Mouse (Mus musculus) lung, postnatal 25 days (tissue): ENCODE results near the gene Ccdc13.

Experiments
- DNase-seq: peaks from one replicate; pipeline ENCODE4 v3.0.0; 2022; ENCODE audit warnings: low spot score

The Ccdc13 gene

GRCm38 (mm10) chr9:121798887-121799520 is 40.3 kb downstream of the Ccdc13 start:
- no peak for DNase-seq

DNA sequence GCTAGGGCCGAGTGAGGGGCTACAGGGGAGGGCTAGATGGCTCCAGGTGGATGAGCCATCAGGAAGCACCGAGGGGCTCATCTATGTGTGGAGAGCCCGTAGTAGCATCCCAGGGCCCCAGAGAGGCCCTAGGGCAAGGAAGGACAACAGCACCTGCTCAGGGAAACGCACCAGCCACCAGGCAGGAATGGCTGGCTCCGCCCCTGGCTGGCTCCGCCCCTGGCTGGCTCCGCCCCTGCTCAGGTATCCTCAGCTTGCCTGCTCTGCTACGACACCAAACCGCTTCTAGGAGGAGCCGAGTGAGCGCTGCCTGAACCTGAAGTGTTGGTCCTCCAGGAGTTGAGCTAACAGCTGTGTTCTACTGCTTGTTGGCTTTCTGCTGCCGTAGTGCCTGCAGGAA is 41.5 kb downstream of the Ccdc13 start:
- peak; percentile 51 for DNase-seq

DNA sequence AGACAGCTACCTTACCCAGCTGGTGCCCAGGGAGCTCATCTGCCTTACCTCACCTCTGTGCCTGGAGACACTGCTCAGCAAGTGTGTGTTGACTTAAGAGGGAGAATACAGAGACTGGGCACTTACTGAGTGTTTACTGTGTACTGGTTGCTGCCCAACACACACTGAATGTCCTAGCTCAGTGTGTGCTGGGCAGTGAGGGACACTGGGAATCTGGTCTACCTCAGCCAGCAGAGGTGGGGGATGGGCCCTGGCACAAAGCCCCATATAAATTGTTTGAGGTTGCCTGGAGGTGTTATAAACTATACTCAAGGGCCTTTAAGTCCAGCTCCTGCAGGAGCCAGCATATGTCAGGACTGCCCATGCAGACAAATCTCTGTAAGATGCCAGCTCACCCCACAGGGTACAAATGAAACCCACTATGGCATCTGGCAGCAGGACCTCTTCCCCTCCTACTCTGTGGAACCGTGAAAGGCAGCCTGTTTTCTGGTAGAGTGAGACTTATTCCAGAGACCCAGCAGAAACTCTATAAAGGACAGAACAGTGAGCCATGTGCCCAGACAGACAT is 44.2 kb downstream of the Ccdc13 start:
- DNase-seq, result peak; percentile 14

DNA sequence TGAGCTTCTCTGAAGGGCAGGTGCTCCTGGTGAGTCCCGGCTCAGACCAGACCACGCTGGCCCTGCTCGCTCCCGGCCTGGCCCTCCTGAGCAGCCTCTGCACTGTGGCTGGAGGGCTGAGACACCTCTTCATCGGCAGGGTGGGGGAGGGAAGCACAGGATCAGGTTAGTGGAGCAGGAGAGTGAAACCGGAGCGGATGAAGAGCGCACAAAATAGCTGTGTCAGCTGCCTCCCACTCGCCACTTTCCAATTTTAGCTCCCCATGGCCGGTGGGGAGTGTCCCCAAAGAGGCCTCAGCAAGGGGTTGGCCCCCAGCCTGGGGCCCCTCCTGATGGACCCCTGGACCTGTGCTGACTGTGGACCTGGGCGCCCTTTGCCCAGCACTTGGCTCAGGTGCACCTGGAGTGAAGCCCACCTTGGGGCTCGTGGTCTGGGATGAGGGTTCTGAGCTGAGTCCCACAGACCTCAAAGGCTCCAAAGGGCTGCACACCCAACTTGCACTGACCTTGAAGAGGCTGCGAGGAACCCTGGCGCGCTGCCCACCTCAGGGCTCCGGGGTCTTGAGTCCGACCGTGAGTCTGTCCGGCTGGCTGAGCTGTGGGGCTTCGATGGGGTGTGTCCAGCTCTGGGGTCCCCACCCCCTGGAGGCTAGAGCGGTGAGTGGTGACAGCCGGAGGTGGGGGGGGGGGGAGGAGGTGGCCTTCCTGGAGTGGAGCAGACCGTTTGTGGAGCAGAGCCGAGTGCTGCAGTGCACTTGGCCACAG is 47.3 kb downstream of the Ccdc13 start, which contains the start of gene Hhatl:
Gene Hhatl (minus strand): TSS at position 751 of the 765 bp plus-strand sequence.
- no peak for DNase-seq

GRCm38 (mm10) chr9:121791206-121791605 is 48.1 kb downstream of the Ccdc13 start:
- DNase-seq, result peak; percentile 32

GRCm38 (mm10) chr9:121786359-121786758 is 52.9 kb downstream of the Ccdc13 start:
- no peak for DNase-seq

GRCm38 (mm10) chr9:121785261-121785660 is 54.0 kb downstream of the Ccdc13 start:
- no peak for DNase-seq

- DNase-seq, result no peak
Measured at GRCm38 (mm10) chr9:121784801-121785200, 54.5 kb downstream of the Ccdc13 start.

DNA sequence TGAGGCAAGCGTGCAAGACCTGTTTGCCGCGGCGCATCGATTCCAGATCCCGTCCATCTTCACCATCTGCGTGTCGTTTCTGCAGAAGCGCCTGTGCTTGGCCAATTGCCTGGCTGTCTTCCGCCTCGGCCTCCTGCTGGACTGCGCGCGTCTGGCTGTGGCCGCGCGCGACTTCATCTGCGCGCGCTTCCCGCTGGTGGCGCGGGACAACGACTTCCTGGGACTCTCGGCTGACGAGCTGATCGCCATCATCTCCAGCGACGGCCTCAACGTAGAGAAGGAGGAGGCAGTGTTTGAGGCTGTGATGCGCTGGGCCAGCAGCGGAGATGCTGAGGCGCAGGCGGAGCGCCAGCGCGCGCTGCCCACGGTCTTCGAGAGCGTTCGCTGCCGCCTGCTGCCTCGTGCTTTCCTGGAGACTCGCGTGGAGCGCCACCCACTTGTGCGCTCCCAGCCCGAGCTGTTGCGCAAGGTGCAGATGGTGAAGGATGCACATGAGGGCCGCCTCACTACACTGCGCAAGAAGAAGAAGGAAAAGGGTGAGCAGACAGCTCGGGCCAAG is 61.1 kb downstream of the Ccdc13 start:
- no peak for DNase-seq

GRCm38 (mm10) chr9:121777484-121778065 is 61.7 kb downstream of the Ccdc13 start, which contains the start of gene Klhl40:
Klhl40 (plus strand) TSS chr9:121777607.
- no peak for DNase-seq

DNA sequence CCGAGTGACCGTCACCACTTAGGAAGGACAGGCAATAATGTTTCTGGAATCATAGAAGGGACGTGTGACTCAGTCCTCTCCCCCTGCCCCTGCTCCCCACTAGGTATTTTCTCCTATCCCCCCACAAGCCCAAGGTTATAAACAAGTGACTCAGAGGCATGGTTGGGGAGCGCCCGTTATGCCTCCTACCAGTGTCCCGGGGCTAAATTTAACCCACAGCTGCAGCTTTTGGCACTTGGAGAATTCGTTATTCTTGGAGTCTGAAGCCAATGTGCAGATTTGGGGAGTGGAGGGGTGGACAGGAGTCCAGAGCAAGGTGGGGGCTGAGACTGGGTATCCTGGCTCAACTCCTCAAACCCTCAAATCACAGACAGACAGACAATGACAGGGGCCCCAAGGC is 62.8 kb downstream of the Ccdc13 start:
- no peak for DNase-seq

DNA sequence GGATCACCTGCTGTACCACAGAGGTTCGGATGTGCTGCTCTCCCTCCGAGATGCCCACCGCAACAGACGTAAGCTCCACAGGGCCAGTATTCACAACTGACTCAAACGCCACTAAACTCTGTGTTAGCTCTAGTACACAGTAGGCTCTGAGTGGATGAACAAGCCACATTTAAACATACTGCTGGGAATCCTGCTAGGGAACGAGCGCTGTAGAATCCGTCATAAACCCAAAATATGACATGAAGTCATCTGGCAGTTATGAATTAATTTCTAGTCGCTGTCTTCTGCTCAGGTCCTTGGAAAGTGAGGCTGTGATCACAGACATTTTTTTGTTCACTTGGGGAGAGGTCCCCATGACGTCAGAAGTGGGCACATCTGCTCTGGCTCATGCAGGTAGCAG is 63.3 kb downstream of the Ccdc13 start:
- DNase-seq, result no peak

GRCm38 (mm10) chr9:121772412-121772811 is 66.8 kb downstream of the Ccdc13 start:
- no peak for DNase-seq

DNA sequence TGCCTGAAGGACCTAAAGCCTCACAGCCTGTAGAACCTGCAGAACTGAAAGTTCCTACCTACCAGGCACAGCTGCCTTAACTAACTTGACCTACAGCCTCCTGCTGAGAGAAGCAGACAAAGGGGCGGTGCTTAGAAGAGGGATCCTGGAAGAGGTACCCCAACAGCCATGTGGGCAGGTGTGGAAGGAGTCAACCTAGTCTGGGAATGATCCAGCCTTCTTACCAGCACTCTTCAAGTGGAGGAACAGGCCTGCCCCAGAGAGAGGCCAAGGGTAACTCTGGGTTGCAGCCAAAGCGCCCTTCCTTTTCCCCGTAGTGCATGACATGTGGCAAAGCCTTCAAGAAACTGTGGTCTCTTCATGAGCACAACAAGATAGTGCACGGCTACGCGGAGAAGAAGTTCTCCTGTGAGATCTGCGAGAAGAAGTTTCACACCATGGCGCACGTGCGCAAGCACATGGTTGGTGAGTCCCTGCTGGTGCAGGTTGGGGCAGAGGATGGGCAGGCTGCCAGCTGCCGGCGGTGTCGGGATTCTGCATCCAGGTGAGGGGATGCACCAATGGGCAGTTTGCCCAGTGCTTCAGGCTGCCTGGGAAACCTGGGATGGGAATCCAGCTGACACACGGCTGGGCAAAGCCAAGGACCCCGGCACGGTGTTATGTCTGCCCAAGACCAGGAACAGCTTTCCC is 74.0 kb downstream of the Ccdc13 start:
- DNase-seq, result peak; percentile 61

DNA sequence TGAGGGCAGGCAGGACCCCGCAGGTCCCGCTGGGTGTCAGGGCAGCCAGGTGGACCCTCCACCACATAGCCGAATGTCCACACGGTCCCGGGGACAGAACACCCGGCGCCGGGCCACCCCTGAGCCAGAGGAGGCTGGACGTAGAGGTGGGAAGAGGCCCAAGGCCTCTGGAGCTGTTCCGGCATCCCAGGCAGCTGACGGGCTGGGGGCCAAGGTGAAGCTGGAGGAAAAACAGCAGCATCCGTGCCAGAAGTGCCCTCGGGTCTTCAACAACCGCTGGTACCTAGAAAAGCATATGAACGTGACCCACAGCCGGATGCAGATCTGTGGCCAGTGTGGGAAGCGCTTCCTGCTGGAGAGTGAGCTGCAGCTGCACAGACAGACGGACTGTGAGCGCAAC is 75.5 kb downstream of the Ccdc13 start:
- no peak for DNase-seq

DNA sequence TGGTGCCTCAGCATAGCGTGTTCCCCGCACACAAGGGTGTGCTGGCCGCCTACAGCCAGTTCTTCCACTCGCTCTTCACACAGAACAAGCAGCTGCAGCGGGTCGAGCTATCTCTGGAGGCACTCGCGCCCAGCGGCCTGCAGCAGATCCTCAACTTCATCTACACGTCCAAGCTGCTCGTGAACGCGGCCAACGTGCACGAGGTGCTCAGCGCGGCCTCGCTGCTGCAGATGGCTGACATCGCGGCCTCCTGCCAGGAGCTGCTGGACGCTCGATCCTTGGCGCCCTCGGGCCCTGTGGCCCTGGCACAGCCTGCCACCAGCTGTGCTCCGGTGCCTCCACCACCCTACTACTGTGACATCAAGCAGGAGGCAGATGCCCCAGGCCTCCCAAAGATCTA is 76.5 kb downstream of the Ccdc13 start:
- no peak for DNase-seq

- DNase-seq, result no peak
Measured at GRCm38 (mm10) chr9:121762248-121762647, 77.0 kb downstream of the Ccdc13 start.

DNA sequence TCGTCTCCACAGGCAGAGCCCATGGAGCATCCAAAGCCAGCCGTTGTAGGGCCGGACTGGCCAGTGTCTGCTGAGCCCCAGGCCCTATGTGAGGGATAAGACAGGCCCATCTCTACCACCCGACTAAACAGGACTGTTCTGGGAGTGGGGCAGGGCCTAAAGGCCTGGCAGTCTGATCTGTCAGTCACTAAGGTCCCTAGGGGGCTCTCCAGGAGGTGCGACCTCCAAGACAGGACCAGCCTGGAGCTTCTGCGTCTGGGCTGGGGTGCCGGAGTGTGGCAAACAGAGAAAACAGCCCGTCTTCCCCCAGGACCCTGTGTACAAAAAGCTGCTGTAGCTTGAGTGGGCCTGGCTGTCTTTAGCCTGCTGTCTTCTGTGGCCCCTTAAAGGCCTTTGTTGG is 77.5 kb downstream of the Ccdc13 start:
- no peak for DNase-seq

GRCm38 (mm10) chr9:121761091-121761665 is 78.1 kb downstream of the Ccdc13 start:
- no peak for DNase-seq

- DNase-seq, result peak; percentile 60
Measured at GRCm38 (mm10) chr9:121760271-121761090, 78.8 kb downstream of the Ccdc13 start.
